Mouse (Mus musculus): Measurements from ENCODE around the gene Mecp2.

DNA sequence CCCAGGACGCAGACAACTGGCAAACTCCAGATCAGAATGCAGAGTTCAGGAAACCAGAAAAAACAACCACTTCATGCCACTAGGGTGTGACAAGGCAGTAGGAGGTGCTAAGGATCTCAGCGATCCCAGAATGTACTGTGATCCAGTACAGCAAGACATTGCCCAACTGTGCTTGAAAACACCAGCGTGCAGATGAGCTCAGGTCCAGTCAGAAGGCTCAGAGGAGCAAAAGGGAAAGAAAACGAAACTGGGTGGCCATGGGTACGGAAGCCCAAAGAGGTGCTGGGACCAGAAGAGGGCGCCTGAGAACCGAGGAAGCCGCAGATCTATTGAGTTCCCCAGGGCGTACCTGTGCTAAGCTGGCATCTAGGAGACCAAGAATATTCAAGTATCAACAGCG lies 19.7 kb downstream of the Mecp2 start:
- TF ChIP-seq CTCF (IDR thresholded peaks at IDR 0.05): peak; percentile 66
- 0 out of 2 replicates have a peak, but pooled peaks have one; percentile 15 for TF ChIP-seq POLR2A (IDR thresholded peaks at IDR 0.05; ENCODE audit: insufficient read depth, low read depth, low read length)
- 0 out of 2 replicates have a peak, but pooled peaks have one; percentile 46 for TF ChIP-seq EP300 (IDR thresholded peaks at IDR 0.05; ENCODE audit: insufficient read depth, low read depth, low read length)
